Mouse (Mus musculus) kidney, adult 8-10 months (tissue): ENCODE results near the gene Lypd4.
A peak's percentile ranks its signal among the peaks of the same experiment; 100 is the strongest.
"Not testable (repeated sequence)": the region's sequence is repeated elsewhere in the genome, so short reads cannot be mapped to it uniquely, and the experiment has no call there.

Experiments used
- DNase-seq, 2 experiments: peaks; one replicate each; pipeline ENCODE4 v3.0.0; 2022

Lypd4 gene

DNA sequence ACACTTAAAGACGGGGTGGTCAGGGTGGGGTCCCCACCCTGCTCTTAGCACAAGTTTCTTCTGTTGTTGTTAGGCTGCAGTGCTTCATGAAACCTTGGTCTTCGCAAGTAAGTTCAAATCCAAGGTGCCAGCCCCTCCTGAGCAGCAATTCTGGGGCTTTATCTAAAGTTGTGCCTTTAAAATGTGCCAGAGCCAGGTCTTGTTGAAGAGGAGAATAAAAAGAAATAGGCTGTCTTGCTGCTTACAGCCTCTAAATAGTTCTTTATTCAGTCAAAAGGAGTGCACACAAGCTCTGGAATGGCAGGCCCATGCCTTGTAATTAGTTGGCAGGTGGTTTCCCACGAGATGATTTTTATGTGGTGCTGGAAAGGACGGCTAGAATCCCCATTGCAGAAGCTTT, 17.4 kb upstream of the Lypd4 start:
- no peak for DNase-seq

DNA sequence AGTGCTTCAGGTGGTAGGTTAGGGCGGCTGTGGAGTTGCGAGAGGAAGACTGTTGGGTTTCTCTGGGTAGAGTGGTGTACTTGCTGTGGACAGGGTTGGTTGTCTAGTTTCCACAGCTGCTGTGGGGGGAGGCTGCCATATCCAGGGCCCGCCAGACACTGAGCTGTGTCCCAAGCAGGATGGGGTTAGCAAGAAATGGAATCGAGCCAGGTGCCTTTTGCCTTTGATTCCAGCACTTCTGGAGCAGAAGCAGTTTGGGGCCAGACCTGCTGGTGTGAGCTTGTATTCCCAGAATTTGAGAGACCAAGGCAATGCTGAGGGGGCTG, 16.5 kb upstream of the Lypd4 start:
- DNase-seq: peak in 1 of 2 experiments; percentile 56

DNA sequence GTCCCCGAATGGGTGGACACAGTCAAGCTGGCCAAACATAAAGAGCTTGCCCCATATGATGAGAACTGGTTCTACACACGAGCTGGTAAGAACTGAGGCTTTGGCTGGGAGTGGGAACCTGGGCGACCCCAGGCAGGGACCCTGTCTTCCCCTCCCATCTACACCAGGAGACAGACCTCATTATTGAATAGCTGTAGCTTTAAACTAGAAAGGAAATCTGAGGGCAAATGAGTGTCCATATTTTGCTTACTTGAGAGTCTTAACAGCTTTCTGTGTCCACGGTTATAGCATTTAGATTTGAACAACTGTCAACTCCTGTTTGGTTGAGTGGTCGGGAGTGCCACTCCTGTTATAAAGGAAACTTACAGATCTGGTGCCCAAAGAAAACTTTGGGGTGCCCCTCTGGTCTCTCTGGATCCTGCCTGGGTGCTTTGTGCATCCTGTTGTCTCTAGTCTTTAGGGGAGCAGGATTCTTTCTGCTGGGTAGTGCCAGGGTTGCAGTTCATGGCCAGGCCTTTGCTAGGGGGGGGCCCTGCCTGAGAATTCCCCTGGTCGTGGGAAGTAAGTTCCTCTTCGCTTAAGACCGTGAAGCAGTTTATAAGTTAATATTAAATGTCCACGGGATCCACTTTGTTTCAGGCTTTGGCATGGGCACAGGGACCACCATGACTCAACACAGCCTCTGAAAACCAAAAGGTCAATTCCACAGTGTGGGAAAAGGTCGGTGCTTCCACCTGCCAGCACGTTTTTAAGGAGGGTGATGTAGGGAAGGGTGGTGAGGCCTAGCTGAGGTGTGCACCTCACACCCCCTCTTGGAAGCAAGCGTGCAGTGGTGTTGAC, 15.9 kb upstream of the Lypd4 start:
- no peak for DNase-seq

DNA sequence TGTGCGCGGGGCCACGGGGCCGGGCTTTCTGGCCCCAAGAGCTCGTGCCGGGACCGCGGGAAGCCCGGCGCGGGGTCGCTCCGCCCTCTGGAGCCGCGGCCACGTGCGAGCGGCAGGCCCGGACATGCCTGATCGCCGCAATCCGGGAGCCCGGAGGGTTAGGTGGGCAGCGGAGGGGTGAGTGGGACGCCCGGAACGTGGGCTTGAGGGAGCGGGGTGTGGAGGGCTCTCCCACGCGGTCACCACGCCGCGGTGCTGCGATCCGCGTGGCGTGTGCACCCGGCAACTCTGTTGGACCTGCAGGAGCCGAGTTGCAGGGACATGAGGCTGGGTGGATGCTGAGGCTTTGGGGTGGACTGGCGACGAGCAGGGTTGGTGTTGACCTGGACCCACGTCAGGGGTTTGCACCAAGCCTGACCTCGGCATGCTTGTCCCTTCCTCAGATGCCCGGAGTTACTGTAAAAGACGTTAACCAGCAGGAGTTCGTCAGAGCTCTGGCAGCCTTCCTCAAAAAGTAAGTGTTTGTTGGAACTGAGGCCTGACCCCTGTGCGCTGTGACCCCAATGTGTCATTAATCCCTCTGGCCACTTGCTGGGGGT, 15.1 kb upstream of the Lypd4 start:
- peak; percentile 36 to 39 for DNase-seq

DNA sequence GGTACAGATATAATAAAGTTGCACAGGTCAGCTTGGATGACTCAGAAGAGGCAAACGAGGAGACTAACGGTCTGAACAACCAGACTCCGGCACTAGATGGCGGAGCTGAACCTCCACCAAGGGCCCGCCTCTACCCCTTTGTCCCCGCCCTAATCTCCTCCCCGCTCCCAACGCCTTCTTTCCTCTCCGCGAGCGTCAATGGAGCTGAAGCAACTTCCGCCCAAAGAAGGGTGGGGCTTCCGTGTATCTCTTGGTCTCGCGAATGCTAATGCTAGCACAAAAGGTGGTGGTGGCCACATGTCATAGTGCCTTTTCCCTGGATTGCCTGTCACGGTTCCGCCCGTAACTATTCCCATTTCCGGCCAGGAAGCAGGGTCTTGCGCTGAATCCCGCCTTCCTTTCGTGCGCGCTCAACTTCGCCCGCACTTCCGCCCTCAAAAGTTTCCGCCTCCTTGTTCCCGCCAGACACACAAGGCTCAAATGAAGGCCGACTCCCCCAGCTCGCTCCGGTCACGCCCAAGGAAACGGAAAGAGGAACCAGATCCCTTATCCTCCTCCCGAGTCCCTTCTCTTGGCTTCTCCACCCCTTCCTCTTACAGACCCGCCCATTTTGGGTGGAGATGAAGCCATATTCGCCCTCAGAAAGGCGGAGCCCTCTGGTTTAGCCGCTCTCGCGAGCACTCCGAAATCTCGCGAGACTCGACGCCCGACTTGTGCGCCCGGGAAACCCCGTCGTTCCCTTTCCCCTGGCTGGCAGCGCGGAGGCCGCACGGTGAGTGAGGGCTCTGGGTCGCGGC, 14.4 kb upstream of the Lypd4 start, which contains the start of gene Rps19:
TSS of gene Rps19 (plus strand) at position 476 of the 797 bp plus-strand sequence.
- DNase-seq: peak; percentile 99 to 100

DNA sequence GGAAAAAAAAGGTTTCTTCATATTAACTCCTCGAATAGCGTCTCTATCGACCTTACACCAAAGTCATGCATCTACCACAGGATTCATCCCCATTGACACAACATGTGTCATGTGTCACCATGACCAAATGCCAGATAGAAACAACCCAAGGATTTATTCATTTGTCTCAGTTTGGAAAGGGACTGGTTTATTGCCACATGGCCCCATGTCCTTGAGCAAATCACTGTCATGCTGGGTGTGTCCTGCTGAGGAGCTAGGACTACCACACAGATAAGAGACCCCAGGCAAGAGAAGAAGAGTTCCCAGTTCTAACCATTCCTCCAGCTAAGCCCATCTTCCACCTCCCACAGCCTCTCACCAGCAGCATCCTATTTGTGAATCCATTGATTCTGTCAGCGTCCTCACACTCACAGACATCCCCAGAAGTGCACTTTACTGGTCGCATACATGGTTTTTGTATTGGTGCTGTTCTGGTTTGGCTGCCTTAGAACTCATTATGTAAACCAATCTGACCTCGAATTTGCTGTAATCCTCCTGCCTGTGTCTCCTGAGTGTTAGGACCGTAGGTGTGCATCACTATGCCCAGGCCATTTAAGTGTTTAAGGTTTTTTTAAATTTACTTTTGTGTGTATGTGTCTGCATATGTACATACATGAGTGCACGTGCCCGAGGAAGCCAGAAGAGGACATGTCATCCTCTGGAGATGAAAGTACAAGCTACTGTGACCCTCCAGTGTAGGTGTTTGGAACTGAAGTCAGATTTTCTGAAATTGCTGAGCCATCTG, 12.9 kb upstream of the Lypd4 start:
- no peak for DNase-seq

DNA sequence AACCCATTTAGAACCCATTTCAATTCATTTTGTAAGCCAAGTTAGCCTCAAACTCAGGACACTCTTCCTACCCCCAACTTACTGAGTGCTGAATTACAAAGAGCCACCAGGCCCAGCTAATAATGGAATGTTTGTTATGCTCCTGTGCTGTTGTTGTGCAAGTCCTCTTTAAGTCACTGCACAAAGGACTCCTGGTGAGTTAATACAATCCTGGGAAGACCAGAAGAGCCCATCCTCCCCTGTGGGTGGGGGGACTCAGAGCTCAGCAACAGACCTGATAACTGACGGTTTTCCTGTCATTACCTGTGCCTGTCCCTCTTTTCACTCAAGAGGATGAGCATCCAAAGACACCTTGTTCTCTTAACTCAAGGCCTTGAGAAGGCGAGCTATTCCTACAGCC, 9.9 kb upstream of the Lypd4 start:
- DNase-seq: no peak

DNA sequence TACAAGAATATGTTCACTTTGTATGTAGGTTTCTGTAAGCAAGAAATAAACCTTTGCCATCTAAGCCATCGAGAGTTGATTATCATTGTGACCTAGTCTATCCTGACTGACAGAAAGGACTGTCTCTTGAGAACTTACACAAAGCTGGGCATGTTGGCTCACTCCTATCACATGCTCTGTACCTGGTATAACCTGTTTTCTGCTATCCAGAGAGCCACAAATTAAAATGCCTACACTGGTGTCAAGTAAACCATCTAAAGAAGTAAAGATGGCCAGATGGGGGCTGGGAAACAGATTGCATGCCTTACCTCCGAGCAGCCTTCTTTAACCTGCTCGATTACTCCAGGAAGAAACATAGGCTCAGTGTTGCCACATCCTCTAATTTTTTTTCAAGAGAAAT, 7.8 kb upstream of the Lypd4 start:
- DNase-seq: no peak

DNA sequence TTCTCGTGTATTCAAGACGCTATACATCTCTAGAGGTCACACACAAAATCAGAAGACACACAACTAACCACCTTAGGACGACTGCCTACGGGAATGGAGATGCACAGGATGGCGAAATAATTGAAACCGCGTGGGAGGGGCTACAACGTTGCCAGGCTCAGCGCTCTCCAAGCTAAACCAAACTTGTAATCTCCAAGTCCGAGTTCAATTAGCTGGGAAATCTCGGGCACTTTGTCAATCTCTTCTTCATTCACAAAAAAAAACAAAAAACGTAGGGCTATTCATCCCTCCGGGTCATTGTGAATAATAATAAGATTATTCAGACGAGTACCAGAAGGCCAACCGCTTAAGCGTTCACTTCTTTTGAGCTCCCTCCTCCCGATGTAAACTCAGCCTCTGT, 661 bp downstream of the Lypd4 start:
- no peak for DNase-seq

DNA sequence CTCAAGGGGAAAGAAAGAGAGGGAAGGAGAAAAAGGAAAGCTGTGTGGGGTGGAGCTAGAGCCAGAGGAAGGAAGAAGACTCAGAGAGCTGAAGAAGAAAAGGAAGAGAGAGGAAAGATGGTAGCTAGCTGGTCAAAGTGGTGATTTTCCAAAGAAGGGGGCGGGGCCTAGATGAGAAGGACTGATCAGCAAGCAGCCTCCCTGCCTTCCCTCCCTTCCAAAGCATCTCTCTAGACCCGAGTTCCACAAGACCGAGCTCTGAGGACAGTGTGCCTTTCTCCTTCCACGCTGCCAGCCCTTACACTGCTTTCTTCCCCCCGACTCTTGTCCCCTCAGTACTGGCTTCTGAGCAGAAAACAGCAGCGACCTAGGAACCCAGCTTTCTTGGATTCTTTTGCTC, 5.6 kb downstream of the Lypd4 start:
- DNase-seq: no peak

DNA sequence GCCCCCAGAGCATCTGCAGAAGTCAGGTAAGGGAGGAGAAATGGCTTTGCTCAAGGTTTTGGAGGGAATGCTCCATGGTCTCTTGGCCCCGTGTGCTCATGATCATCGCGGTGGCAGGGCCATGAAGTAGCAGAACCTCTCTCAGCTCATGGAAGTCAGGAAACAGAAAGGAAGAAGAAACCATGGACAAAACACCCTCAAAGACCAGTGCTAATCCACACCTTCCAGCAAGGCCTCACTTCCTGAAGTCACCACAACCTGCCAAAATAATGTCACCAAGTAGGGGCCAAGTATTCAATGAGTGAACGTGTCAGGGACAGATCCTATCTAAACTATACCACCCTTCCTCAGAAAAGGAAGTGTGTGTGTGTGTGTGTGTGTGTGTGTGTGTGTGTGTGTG, 6.9 kb downstream of the Lypd4 start:
- no peak for DNase-seq

DNA sequence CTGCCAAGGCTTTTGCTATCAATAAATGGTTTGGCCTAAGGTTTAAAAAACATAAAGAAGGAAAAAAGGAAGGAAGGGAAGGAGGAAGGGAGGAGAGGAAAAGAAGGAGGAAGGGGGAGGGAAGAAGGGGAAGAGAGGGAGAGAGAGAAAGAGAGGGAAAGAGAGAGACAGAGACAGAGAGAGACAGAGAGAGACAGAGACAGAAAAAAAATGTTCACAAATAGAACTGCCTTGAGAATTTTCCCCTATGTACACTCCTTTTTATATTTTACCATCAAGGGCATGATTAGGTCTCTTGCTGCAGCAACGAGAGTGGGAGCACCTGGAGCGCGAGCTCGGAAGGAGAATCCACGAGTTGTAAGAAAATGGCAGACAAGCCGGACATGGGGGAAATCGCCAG, 7.8 kb downstream of the Lypd4 start, which contains the start of gene Gm9844:
TSS of gene Gm9844 (plus strand) at position 301 of the 400 bp plus-strand sequence.
- DNase-seq: no peak

DNA sequence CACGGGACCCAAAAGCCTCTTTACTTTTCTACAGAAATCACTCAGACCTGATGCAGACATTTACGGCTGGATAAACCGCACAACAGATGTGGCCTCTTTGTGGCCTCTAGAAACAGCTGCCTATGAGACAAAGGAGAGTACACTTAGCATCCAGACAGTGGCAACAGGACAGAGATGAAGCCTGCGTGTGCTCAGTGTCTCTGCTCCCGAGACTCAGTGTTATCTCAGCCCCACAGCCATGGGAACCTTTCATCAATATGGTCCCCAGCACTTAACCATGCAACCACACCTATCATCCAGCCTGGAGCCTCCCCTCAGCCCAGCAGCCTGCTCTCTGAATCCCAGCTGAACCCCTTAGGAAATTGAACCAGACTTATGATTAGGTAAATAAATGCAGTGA, 10.5 kb downstream of the Lypd4 start:
- DNase-seq: no peak

DNA sequence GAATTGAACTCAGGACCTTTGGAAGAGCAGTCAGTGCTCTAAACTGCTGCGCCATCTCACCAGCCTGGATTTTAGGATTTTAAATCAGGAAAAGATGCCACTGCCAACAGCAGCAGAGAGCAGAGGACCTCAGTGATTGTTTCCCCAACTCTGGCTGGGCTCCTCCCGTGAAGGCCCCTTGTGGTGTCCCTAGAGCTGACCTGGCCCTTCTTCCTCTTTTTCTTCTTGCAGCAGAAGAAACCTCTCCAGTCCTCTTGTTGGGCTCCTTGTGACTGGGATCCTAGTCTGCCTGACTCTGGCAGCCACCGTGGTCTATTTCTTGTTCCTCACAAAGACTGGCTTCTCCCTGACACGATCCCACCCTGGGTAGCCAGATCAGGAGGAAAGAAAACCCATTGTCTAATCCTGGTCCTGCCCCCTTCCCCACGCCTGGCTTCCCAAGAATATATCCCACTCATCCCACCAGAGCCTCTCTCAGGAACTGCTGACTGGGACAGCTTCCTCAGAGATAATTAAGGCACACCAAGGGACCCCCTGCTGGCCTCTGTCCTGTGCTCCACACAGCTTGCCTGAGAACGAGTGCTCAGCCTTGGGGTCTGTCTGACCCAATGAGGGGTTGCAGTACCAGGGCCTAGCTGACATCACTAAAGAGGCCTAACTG, 13.2 kb downstream of the Lypd4 start:
- no peak for DNase-seq

DNA sequence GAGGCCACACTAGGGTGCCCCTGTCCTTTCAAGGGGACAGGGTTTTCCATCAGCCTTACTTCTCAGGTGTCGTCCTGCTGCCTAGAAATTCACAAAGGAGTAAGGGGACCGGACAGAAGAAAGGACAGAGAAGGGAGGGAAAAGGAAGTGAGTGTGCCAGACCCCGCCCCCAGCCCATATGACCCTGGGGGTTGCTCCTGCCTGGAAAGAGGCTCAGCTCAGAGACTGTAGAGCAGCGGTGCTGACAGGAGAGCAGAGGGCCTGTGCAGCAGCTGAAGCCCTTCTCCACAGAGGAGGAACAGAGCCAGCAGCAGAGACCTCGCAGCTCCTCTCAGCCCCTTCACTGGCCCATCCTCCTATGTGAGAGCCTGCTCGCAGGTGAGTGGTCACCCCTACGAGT, 16.0 kb downstream of the Lypd4 start:
- no peak for DNase-seq

DNA sequence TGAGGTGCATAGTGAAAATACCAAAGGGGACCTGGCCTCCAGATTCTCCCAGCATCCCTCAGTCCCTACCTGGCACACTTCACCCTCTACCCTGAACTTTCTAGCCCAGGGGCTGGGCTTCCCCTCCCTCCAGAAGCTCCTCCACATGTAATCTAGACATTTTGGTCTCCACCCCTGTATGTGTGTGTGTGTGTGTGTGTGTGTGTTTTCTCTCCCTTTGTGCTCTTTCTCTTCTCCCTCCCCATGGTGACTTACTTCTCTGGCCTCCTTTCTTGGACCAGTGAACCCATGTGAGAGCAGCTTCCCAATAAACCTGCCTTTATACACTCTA, 16.5 kb downstream of the Lypd4 start:
- no peak for DNase-seq

DNA sequence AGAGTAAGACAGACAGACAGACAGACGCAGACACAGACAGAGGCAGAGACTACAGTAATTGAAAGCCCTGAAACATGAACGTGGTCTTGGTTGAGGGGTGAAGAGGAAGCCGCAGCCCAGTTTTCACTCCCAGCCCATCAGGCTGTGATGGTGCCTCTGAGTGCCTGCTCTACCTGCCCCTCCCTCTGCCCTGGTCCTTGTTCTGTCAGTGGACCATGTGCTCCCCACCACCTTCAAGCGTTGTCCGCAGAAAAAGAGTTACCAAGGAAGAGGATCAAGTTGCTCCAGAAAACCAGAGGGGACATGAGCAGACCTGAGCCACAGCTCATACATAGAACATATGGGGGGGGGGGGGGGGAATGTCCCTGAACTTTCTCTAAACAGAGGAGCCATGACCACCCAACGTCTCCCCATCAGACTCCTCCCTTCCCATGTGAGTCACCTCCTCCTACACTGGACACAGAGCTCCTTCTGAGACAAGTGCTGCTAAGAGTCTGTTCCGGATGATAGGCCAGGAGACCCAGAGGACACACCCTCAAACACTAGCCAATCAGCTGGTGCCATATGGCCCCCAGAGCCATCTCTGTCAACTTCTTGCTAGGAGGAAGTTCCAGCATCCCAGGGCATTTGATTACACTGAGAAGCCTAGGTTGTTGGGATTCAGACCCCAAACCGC, 17.0 kb downstream of the Lypd4 start:
- DNase-seq: no peak

DNA sequence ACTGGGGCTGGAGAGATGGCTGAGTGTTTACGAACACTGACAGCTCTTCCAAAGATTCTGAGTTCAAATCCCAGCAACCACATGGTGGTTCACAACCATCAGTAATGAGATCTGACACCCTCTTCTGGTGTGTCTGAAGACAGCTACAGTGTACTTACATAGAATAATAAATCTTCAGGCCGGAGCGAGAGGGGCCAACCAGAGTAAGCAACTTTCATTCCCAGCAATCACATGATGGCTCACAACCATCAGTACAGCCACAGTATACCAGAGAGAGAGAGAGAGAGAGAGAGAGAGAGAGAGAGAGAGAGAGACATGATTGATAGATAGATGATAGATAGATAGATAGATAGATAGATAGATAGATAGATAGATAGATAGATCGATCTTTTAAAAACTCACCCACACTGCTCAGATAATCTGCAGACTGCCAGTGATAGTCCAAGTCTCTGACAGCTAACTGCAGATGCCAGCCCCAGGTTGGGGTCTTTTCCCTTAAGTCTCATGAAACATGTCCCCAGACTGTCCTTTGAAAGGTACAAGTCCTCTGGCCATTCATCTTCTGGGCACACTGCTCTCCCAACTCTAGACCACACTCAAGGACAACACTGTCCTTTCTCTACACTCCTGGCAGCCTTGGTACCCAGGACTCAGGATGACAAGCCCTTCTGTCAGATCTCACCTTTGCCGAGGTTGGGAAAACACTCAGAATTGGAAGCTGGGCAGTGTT, 18.0 kb downstream of the Lypd4 start:
- no peak for DNase-seq

DNA sequence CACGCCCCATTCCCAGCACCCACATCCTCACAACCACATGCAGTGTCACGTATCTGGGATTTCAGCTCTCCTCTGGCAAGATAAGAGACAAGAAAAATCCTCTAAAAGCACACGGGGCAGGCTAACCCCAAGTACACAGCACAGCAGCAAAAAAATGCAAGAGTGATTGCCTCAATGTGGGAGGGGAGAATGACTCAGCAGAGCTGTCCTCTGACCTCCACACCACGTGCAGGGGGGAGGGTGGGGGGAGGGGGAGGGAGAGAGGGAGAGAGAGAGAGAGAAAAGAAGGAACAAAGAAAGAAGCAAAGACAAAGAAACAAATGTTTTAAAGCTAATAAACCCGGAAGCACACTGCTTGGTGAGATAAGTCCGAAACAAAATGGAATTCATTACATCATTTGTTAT, 18.8 kb downstream of the Lypd4 start:
- peak in 1 of 2 experiments; percentile 19 for DNase-seq

DNA sequence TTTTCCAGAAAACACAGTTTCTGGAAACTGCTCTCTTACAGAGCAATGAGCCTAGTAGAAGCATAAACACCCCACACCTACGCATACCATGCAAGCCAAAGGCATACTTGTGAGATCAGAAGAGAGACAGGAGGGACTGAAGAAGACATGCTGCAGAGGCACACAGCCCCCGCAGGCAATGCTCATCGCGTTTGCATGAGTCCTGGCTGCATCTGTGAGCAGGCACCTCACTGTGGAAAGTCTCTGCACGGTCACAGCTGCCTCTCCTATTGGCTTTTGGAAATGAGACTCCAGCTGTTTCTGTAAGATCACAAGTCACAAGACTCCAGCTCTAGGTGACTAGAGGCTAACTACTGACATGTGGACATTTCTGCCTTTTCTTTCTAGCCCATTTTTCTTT, 19.6 kb downstream of the Lypd4 start:
- no peak for DNase-seq

DNA sequence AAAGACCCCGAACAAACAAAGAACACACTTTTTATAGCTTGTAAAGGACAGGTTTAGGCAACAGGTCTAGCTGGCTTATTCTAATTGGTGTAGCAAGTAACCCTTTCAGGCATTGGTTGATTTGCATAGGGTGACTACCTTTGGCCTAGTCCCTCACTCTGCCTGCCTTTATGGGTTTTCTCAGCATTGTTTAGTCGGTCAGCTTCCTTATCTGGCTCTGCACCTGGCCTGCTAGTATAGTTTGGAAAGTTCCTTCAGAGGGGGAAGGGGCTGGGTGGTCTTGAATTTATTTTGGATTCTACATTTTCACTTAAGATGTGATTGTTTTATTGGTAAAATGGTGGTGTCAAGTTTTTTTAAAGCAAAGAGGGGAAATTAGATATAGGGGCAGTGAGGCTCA, 23.2 kb downstream of the Lypd4 start:
- DNase-seq: not testable (repeated sequence)
